Mouse (Mus musculus): ENCODE results near the gene Ski.

Ski gene

DNA sequence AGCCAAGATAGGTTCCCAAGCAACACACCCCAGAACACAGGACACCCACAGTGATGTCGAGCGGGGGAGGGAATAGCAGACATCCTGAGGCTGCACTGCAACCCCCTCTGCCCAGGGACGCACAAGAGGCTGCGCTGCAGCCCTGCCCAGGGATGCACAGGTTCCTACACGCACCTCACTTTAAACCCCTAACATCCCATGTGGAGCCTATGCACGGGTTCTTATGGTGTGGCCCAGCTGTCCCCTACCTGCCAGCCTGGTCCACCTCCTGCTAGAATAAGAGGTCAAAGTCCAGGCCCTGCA, 8.7 kb downstream of the Ski start:
- no peak for DNase-seq

DNA sequence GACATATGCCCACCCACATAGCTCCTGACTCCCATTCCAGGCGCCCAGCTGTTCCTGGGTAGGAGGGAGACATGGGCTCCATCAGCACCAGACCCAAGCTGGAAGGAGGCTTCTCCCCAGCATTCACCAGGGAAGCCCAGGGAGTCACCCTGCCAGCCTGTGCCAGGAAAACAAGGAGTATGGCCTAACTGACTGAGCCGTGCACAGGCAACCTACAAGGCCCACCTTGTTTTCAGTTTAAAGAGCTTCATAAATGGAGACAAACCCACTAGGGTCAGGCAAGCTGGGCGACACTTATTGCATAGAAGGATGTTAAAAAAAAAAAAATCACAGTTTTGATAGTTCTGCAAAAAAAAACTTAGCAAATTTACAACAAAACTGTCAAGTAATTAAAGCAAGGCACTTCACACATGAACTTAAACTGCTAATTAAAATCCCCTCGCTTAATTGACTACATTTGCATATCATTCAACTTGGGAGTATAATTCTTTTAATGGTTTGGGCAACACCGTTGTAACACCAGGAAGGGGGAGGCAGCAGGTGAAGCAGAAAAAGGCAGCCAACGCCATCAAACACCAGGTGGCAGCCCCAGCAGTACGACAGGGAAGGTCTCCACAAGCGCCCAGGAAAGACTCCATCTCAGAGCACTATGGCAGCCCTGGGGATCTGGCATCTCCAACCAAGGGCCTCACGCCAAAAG, 9.2 kb downstream of the Ski start:
- no peak for DNase-seq

DNA sequence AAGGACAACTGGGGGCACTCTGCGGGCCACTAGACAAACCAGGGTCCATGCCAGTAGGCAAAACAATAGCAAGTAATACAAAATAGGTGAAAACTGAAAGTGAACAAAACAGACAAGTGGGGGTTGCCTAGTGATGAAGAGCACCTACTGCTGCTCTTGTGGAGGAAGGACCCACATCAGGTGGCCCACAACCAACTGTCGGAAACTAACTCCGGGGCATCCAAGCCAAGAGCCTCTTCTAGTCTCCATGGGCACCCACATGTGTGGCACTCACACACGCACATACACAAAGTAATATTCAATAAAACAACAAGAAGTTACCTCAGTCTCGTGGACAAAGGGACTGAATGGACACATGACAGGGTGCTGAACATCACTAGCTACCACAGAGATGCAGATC, 12.9 kb downstream of the Ski start:
- DNase-seq = no peak

DNA sequence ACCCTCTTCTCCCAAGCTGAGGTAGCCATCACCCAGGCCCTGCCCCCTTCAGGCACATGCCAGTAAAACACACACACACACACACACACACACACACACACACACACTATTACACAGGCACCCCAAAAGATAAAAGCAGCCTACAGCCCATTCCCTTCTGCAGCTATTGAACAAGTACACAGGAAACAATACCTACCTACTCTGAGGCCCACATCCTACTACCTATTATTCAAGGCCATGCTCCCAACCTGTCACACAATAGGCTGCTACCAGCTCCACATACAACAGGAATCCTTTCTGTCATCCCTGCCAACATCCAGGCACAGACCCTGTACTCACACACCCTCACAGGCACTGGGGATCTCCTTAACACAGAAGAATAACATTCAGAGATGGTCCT, 13.3 kb downstream of the Ski start:
- DNase-seq = no peak

DNA sequence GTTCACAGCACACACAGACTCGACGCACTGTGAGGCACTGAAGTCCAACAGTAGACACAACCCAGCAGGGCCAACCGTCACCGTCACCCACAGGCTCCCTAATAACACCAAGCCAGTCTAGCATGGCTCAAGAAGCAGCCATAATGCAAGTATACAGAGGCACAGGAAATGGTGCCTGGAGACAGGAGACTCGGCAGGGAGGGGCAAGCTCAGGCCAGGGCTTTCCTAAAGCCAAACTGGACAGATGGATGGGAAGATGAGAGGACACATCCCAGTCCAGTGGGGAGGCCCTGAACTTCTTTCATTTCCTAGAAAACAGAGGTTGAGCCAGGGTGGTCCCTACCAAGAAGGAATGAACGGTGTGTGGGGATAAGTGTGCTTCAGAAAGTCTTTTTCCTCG, 13.8 kb downstream of the Ski start:
- no peak for DNase-seq

DNA sequence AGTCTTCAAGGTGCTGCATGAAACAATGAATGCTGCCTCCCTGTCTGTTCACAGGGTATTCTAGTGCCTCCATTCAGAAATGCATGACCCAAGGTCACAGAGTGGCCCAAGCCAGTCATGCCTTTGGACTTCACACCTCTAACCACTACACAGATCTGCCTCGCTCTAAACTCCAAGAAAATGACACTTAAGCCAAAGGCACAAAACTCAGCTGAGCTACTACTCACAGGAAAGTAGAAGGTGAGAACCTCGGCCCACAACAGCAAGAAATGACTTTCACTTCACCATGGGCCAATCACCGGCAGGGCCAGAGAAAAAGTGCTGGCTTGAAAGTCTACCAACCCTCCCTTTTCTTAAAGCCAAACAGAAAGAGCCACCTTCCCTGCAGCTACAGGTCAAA, 14.6 kb downstream of the Ski start:
- DNase-seq = peak in 1 of 2 experiments; percentile 41

DNA sequence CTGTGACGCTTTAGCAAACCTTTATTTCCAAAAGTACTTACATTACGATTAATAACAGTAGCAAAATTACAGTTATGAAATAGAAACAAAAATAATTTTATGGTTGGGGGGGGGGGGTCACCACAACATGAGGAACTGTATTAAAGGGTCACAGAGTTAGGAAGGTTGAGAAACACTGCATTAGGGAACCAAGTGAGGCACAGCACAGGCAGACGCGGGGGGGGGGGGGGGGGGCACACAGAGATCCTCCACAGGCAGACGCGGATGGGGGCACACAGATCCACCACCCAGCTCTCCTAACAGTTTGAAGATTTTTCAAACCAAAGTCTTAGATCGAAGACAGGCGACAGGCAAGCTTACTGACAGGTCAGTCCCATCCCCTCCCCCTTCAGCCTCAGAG, 15.9 kb downstream of the Ski start:
- DNase-seq = no peak

DNA sequence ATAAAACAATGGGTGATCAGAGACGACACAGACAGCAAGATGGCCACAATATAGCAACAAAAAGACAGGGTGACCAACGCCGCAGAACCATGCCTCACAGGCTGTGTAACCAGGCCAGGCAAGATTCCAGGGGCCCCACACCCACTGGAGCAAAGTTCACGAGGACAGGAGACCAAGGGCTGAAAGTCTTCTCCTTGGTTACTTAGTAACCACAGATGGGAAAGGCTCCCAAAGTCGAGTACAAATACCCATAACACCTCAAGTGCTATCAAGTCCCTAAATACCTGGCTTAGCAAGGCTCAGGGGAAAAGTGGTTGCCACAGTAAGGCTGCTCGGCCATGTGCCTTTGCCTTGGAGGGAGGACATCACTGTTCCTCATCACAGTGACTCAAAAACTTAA, 16.5 kb downstream of the Ski start:
- peak; percentile 93 to 94 for DNase-seq

DNA sequence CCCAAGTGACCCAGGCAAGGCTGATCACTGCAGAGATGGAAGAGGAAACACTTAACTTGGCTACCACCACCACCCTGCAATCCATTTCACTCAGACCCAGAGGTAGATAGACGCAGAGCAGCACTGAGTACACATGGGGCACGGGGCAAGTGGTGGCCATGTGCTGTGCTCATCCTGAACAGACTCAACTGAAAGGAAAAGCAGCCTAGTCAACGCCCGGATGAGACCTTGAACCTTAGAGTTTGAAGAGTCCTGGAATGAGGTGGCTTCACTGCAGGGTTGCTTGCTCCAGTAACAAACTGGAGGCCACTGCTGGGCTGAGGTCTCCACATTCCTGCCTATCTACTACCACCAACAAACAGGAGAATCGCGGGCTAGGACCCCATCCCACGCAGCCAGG, 20.6 kb downstream of the Ski start:
- no peak for DNase-seq

DNA sequence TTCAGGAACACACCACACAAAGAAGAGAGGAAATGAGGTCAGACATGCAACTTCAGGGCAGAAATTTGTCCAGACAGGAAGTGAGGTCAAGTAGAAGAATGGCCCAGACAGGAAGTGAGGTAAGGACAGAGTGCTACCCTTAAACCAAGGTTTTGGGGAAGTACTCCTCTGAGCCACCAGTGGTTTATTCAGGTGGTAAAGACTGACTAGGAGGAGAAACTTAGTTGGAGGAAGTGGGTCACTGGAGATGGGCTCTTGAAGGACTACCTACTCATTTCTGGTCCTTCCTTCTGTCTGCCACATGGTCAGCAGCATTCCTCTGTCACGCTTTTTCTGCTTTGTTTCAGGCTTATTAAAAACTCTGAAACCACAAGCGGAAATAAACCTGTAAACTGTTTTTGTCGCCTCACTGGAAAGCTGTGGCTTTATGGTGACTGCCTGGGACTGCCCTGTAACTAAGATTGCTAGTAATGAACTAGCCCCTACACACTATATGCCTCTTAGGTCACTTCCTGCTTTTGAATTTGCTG, 21.5 kb downstream of the Ski start:
- no peak for DNase-seq

DNA sequence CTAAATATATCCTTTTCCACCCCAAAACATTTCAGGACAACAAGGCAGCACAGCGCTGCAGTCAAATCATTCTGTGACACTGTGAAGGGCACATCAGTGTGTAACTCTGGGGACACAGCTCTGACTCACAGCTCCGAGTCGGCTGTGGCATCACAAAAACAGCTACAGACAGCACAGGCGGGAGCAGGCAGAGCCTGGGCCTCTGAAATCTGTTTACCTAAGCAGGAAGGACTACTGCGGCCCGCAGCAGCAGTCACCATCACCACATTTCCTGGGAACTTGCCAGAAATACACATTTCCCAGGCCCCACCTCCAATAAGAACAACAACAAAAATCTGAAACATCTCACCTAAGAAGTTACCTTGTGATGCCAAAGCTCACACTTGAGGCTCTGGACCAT, 24.7 kb downstream of the Ski start:
- DNase-seq = no peak

DNA sequence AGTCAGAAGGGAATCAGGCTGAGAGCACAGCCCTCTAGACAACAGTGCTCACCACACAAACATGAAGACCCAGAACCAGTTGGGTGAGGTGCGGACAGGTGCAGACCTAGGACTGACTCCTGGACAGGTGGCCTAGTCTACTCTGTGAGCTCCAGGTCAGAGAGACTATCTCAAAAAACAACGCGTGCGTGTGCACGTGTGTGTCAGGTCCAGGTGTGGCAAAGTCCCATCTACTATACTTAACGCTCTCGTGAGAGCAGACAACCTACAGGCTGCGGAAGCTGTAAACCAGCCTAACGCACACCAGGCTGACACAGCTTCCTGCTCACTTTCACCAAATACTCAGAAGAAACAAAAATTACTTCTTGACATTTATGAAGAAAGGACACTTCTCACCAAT, 27.2 kb downstream of the Ski start:
- no peak for DNase-seq

DNA sequence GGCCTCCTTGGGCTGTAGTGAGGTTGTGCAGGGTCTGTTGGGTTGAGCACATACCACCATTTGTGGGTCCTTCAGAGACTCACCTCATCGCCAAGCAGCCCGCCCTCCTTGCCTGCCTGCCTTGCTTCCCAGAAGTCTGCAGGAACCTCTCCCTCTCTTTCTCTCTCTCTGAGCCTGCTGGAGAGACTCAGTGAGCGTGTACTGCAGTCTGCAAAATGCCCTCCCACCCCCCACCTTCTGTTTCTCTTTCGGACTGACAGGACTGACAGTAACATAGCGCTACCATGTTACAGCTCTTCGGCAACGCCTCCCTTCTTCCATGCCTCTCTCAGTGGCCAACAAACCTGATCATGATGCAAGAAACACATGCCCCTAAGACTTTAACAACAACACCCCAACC, 32.1 kb downstream of the Ski start:
- no peak for DNase-seq

DNA sequence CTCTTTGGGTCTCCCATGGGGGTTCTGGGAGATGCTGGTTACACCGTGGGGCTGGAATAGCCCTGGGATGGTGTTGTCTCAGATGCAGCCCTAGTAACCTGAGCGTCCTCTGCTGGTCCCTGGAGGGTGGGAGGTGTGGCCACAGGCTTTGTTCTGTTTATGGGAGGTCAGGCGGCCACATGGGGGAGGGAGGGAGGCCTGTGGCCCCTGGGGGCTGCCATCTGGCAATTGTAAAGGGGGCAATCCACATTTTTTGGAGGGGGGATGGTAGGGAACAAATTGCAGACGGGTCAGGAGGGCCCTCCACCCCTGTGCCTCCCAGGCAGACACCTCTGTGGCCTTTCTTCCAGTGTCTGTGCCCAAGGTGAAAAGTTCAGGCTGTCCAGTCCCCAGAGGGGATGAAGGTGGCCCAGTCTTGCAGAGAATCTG, 32.7 kb downstream of the Ski start:
- no peak for DNase-seq

DNA sequence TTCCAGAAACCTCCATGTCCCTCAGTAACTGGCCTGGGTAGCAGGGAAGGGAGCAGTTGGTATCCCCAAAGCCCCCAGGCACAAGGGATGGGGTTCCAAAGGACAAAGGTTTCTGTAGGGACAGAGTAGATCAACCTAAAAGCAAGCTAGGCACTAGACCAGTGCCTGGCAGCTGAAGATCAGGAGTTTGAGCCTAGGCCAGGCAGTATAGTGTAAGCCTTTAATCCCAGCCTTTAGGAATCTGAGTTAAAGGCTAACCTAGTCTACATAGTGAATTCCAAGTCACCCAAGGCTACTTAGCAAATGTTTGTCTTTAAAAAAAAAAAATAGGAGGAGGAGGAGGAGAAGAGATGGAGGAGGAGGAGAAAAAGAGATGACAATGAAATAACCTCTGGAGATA, 33.6 kb downstream of the Ski start:
- DNase-seq = no peak

DNA sequence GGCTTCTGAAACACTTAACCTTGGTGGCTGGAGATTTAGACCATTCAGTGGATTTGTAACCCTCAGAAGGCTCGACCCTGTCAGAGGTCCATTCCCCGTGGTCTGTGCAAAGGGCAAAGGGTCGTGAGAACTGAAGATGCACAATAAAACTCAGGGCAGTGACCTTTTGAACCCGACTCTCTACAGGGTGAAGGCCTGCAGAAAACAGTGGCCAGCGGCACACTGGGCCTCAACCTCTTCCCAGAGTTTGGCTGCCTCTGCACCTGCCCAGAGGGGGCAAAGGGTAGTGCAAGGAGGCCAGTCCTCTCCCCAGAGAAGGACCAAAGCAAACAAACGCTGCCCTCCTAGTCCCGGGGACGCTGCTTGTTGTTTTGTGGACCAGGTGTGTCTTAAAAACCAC, 34.1 kb downstream of the Ski start:
- DNase-seq = peak; percentile 72 to 83

DNA sequence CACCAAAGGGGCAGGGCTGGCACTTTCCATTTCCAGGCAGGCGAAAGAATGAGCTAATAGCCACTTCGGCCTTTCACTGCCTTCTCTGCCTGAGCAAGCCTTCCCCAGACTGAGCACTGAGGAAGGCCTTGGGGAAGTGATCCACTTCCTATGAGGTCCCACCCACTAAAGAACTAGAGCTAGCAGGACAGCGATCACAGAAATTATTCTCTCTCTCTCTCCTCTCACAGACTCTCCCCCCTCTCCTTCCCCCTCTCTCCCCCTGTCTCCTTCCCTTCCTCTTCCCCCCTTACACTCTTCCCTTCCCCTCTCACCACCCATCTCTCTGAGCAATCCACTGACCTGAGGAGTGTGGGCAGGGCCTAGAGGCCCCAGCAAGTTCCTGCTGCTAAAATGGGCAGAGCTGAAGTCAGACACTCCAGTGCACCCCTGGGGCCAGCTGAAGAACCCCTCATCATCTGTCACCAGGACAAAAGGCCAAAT, 35.2 kb downstream of the Ski start:
- DNase-seq = no peak

DNA sequence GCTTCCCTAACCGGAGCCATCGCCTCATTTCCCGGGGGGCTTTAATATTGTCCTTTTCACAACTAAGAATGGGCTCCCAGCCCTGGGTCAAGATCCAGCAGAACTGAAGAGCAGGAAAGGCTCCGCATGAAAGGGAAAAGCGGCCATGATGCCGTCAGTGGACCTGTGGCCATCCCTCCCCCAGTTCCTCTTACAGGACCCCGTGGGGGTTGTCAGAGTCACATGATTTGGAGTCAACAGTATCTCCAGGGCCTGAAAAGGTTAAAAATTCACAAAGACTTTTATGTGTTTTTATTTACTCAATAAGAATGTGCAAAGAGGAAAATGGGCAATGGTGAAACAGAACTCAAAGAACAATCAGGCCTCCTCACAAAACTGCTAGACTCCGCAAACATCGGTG, 36.5 kb downstream of the Ski start:
- DNase-seq = no peak

DNA sequence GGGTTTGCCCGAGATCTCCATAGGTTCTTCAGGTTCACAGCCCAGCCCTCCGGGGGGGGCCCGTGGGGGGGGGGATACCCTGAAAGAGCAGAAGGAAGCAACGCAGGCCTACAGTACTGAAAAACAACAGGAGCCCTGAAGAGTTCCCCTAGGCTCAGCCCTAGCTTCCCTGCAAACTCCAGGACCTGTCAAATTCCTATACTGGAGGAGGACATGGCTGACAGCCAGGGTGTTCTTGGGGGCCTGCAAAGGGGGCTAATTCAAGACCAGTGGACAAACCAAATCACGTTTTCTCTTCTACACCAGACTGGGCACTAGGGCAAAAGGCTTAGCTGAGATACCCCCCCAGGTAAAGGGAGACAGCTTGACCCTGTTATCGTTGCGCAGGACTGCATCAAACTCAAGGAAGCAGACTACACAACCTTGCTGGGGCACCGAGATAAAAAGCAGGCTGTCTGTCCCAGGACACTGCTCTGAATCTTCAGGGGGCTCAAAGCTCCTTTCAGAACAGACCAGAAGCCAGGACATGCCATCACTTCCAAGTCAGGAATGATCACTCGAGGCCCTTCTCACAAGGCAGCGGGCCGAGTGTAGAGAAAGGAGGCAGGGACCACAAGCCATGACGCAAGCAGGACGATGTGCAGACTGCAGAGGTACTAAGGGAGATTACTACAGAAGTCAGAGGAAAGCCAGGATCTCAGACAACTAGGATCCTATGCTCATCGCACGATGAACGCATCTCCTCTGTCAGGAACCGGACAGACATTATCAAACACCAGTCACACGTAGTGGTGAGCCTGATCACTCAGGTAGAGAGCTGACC, 37.9 kb downstream of the Ski start:
- no peak for DNase-seq

DNA sequence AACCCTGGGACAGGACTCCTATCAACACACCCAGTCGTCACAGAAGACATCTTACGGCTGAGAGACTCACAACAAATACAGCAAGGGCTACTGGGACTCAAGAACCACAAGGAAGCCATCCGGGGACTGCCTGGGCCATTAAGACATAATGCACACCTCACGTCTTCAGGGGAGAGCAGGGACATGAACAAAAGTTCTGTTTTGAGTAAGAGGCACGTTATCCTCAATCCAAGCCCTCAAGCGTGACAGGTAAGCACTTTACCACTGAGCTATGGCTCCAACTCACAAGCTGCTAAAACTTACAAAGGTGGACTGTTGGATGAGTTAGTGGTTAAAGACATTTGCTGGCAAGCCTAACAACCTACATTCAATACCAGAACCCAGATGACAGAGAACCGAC, 39.2 kb downstream of the Ski start:
- no peak for DNase-seq

DNA sequence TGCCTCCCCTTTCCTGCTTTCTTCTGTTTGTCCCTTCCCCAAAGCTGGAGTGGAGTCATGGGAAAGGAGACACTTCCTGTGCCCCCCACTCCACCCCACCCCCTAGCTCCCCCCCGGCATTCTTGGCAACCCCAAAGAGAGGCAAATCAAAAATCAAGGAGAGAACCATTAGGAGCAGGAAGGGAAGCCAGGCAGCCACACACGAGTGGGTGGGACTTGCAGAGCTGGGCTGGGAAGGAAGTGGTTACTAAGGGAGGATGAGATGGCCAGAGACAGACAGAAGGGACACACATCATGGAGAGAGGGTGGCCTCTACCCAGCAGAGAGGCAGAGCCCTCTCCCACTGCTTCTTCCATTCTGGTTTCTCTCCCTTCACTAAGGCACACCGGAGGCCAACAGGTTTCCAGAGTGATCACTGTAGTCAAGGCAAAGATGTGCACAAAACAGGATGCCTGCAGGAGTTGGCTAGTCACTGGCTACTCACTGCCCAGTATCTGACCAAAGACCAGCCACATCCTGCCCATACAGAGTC, 43.3 kb downstream of the Ski start:
- no peak for DNase-seq

DNA sequence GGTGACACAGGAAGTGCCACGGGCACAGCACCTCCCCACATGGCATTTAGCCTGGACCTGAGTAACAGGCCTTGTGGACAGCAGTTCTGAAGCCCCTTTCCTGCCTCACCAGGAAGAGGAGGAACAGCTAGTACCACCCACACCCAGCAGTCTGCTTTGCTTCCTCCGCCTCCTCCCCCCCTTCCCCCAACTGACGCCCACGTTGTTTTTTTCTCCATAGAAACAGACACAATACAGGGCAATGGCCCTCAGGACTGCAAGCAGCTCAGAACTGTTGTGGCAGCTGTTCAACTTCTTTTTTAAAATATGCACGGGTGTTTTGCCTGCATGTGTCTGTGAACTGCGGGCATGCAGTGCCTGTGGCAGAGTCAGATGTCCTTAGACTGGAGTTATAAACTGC, 44.1 kb downstream of the Ski start:
- DNase-seq = peak; percentile 41 to 53

DNA sequence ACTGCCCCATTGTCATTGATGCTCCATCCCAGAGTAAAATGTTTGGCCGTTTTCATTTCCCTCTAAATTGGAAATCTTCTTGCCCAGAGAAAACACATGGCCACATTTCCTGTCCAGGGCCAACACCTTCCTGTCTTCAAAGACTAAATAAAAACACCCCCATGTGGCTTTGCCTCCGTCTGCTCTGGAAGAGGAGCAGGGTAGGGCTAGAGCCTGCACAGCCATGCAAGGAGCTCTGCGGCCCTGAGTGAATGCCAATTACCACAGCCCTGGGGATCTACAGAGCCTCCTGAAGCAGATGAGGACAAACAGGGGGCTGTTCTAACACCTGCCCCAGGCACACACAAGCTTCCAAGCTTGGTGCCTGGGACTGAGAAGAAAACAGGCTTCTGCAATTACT, 46.2 kb downstream of the Ski start:
- no peak for DNase-seq

Data from kidney, adult 8-10 months (tissue).